Mouse (Mus musculus) intestine, postnatal 0 days (tissue): ENCODE data around the gene Pmp22. TPM values are rescaled to one million over a fixed set of nuclear protein-coding genes. Genes with fewer than 3 reads are reported as not detected.

Experiments used
- ATAC-seq: fragments of 200-750 bp; cut with Nextera tagmentation; 2 replicates; pipeline ENCODE4 v1.8.0; 2017; ENCODE audit warnings: mild to moderate bottlenecking, moderate TSS enrichment, moderate library complexity
- H3K27ac ChIP-seq: fragments of 300-500 bp; sonication (generic); 2 replicates; pipeline ENCODE4 v1.5.1; 2014; ENCODE audit warnings: mild to moderate bottlenecking, low read depth, low read length, moderate library complexity
- H3K27me3 ChIP-seq: fragments of 300-500 bp; sonication (generic); replicated peaks from 2 replicates; pipeline ENCODE4 v1.6.1; 2014; ENCODE audit warnings: low read length, mixed read lengths; ENCODE audit not compliant: control insufficient read depth, insufficient read depth
- H3K36me3 ChIP-seq: fragments of 300-500 bp; sonication (generic); 2 replicates; pipeline ENCODE4 v1.6.1; 2014; ENCODE audit warnings: mild to moderate bottlenecking, moderate library complexity; ENCODE audit not compliant: control insufficient read depth, insufficient read depth
- H3K4me1 ChIP-seq: fragments of 300-500 bp; sonication (generic); replicated peaks from 2 replicates; pipeline ENCODE4 v1.6.1; 2014; ENCODE audit warnings: antibody characterized with exemption, low read length, mixed read lengths; ENCODE audit not compliant: control insufficient read depth, insufficient read depth
- H3K4me2 ChIP-seq: fragments of 300-500 bp; sonication (generic); replicated peaks from 2 replicates; pipeline ENCODE4 v1.6.1; 2014; ENCODE audit warnings: low read depth, mild to moderate bottlenecking, moderate library complexity
- H3K4me3 ChIP-seq: fragments of 300-500 bp; sonication (generic); 2 replicates; pipeline ENCODE4 v1.5.1; 2014; ENCODE audit warnings: low read depth, low read length
- H3K9ac ChIP-seq: fragments of 300-500 bp; sonication (generic); 2 replicates; pipeline ENCODE4 v1.6.1; 2014; ENCODE audit warnings: mild to moderate bottlenecking, low read depth, low read length
- H3K9me3 ChIP-seq: fragments of 300-500 bp; sonication (generic); 2 replicates; pipeline ENCODE4 v1.6.1; 2016; ENCODE audit warnings: mixed run types; ENCODE audit not compliant: control insufficient read depth
- CTCF ChIP-seq: sonication (generic); IDR thresholded peaks from 2 replicates; pipeline ENCODE4 v1.5.1; 2016; ENCODE audit warnings: low read depth, mild to moderate bottlenecking, control low read depth, antibody characterized with exemption, moderate library complexity
- WGBS: fragments of 180-500 bp; shearing (Covaris S2); extraction: QIAGEN DNeasy Blood & Tissue Kit; methylation state at CpG from one replicate; pipeline ENCODE4 v1.1.7; 2014; 5-methylcytosine and 5-hydroxymethylcytosine counted together
- polyA plus RNA-seq: library from polyadenylated mRNA; unstranded; fragments of >200 nt; fragmentation: Nextera tagmentation; extraction: Ambion mirVana; gene quantifications from 2 replicates; pipeline ENCODE4 v1.2.1, GENCODE M21; 2015

The Pmp22 gene
- polyA plus RNA-seq, 1 experiment from 2014 or later: 54.0 TPM

DNA sequence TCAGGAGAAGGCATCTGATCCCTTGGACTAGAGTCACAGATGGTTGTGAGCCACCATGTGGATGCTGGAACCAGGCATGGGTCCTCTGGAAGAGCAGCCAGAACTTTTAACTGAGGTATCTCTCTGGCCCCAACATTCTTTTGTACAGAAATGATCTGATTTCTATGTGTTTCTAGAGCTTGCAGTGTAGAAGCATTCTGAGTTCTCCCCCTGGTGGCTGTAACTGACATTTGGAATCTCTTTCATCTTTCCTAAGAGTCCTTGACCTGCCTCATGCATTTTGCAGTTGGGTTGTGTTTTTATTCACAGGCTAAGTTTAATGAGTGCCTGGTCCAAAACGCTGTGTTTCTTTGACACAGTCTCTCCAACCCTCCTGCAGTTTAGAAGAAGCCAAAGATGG, 43.2 kb downstream of the Pmp22 start:
- Histone ChIP-seq H3K9me3 (no peaks in the 10 kb centered on the region), H3K9ac (no peak overlapping the region), H3K27ac (no peak overlapping the region), H3K4me3 (no peak overlapping the region), H3K27me3 (no peaks in the 10 kb centered on the region), H3K36me3 (no peaks in the 10 kb centered on the region), H3K4me2 (no peak overlapping the region), H3K4me1 (no peaks in the 10 kb centered on the region)
- no peak for ATAC-seq
- WGBS: 32% methylated on average over 1 of the region's 1 CpGs
- TF ChIP-seq CTCF: peak; percentile 73

GRCm38 (mm10) chr11:63173604-63174003, 44.8 kb downstream of the Pmp22 start:
- WGBS: 92% methylated on average over 5 of the region's 5 CpGs
- no peak overlapping the region for H3K4me3 ChIP-seq
- no peaks in the 10 kb centered on the region for H3K27me3 ChIP-seq
- no peak overlapping the region for H3K4me2 ChIP-seq
- no peak overlapping the region for H3K27ac ChIP-seq
- no peaks in the 10 kb centered on the region for H3K9me3 ChIP-seq
- no peak for TF ChIP-seq CTCF
- no peaks in the 10 kb centered on the region for H3K4me1 ChIP-seq
- H3K36me3 ChIP-seq: no peaks in the 10 kb centered on the region
- no peak for ATAC-seq
- no peak overlapping the region for H3K9ac ChIP-seq

GRCm38 (mm10) chr11:63175302-63175701, 46.5 kb downstream of the Pmp22 start:
- Histone ChIP-seq H3K27ac (no peak overlapping the region), H3K4me1 (no peaks in the 10 kb centered on the region), H3K4me3 (no peak overlapping the region), H3K27me3 (no peaks in the 10 kb centered on the region), H3K36me3 (no peaks in the 10 kb centered on the region), H3K9ac (no peak overlapping the region), H3K9me3 (no peaks in the 10 kb centered on the region), H3K4me2 (no peak overlapping the region)
- ATAC-seq: no peak
- 37% methylated on average over 3 of the region's 3 CpGs for WGBS
- peak; percentile 63 for TF ChIP-seq CTCF

DNA sequence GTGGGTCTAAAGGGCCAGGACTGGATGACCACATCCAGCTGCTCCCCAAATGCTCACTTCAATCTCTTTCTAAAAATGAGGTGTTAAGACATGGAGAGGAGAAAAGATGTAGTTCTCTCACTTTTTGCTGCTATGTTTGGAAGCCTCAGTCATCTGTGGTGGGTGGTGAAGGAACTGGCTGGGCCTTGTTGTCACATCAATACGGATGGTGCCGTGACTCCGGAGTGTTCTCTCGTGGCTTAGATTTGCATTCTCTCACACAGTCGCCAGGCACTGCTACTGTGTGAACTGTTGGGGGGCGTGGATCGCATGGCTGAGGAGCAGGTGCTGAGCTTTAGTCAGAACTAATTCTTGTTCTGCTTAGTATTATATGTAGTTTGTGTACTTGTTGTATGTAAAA, 47.6 kb downstream of the Pmp22 start:
- TF ChIP-seq CTCF: no peak
- no peak for ATAC-seq
- Histone ChIP-seq H3K27ac (no peak overlapping the region), H3K4me3 (no peak overlapping the region), H3K9ac (no peak overlapping the region), H3K36me3 (no peaks in the 10 kb centered on the region), H3K27me3 (no peaks in the 10 kb centered on the region), H3K4me1 (no peaks in the 10 kb centered on the region), H3K9me3 (no peaks in the 10 kb centered on the region), H3K4me2 (no peak overlapping the region)
- WGBS: 77% methylated on average over 7 of the region's 7 CpGs

DNA sequence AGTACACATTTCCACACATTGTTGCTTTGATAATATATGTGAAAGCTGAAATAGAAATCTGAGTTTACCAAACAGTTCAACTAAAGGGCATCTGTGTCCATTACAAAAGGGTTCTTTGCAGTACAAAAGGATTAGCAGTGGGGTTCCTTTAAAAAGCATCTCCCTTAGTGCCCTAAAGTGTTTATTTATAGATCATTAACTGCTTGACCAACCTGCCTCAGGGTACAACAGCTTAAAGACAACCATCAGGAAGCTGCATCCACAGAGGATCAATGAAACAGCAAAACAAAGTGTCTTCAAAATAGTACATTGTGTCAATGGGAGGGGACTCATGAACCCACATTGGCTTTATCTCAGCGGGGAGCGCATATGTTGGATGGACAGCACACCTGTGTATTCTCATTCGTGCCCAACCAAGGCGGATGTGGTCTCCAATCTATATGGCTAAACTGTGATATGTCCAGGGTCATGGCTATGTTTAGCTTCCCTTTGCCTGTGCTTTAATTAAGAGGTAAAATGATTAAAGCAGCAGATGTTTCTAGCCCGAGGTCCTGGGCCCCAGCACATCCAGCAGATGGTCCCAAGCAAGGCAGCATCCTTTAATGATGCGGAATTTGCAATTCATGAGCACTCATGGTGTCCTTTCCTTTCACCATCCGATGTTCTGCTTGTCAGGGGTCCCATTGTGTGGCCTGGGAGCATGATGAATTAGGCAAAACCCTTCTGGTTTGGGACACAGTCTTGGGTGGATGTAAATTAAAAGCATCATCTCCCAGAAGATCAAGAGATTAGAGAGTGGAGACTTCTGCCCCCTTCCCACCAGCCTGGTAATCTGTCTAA, 51.7 kb downstream of the Pmp22 start:
- no peak for ATAC-seq
- H3K9me3 ChIP-seq: no peaks in the 10 kb centered on the region
- no peaks in the 10 kb centered on the region for H3K4me1 ChIP-seq
- no peak for TF ChIP-seq CTCF
- no peaks in the 10 kb centered on the region for H3K36me3 ChIP-seq
- no peaks in the 10 kb centered on the region for H3K27me3 ChIP-seq
- no peak overlapping the region for H3K9ac ChIP-seq
- no peak overlapping the region for H3K4me2 ChIP-seq
- WGBS: 73% methylated on average over 7 of the region's 7 CpGs
- no peak overlapping the region for H3K4me3 ChIP-seq
- no peak overlapping the region for H3K27ac ChIP-seq

- Histone ChIP-seq H3K4me3 (no peak overlapping the region), H3K9me3 (no peaks in the 10 kb centered on the region), H3K9ac (no peak overlapping the region), H3K4me2 (no peak overlapping the region), H3K27me3 (no peaks in the 10 kb centered on the region), H3K4me1 (no peaks in the 10 kb centered on the region), H3K36me3 (no peaks in the 10 kb centered on the region), H3K27ac (no peak overlapping the region)
- no peak for ATAC-seq
- WGBS: 63% methylated on average over 7 of the region's 7 CpGs
- no peak for TF ChIP-seq CTCF
Observed at GRCm38 (mm10) chr11:63188803-63189202, 60.0 kb downstream of the Pmp22 start.
